Mouse (Mus musculus): ENCODE measurements at regions not wholly inside any gene's neighbourhood (a gene's known extent, or its start where the extent isn't known, plus 50 kb on each side); places are given as distances from the start of the nearest gene placed in this dataset.

- peaks cover 8% of the 10 kb centered on the region; the same call in 1 of the 2 replicates for H3K27me3 ChIP-seq (ENCODE audit: insufficient read depth, poor library complexity, severe bottlenecking)
- H3K4me3 ChIP-seq: no peak overlapping the region
- no peak overlapping the region for H3K27ac ChIP-seq
- 43% methylated on average over 4 of the region's 4 CpGs for WGBS
- no peaks in the 10 kb centered on the region for H3K36me3 ChIP-seq
- H3K9me3 ChIP-seq: no peaks in the 10 kb centered on the region
- H3K4me1 ChIP-seq: peaks cover 15% of the 10 kb centered on the region
- no peak for DNase-seq (ENCODE audit: low spot score)
Measured at GRCm38 (mm10) chr5:141093641-141094040, 93.3 kb upstream of the Card11 start.

GRCm38 (mm10) chr5:141097878-141098277, 97.5 kb upstream of the Card11 start:
- no peak overlapping the region for H3K4me3 ChIP-seq
- peaks cover 19% of the 10 kb centered on the region for H3K4me1 ChIP-seq
- peak; percentile 86 for DNase-seq (ENCODE audit: low spot score)
- 0 out of 2 replicates have a peak overlapping the region, but pooled peaks have one; percentile 39 for H3K27ac ChIP-seq
- H3K36me3 ChIP-seq: no peaks in the 10 kb centered on the region
- H3K27me3 ChIP-seq (ENCODE audit: insufficient read depth, poor library complexity, severe bottlenecking): peaks cover 29% of the 10 kb centered on the region; the same call in 1 of the 2 replicates
- 22% methylated on average over 4 of the region's 4 CpGs for WGBS
- no peaks in the 10 kb centered on the region for H3K9me3 ChIP-seq

DNA sequence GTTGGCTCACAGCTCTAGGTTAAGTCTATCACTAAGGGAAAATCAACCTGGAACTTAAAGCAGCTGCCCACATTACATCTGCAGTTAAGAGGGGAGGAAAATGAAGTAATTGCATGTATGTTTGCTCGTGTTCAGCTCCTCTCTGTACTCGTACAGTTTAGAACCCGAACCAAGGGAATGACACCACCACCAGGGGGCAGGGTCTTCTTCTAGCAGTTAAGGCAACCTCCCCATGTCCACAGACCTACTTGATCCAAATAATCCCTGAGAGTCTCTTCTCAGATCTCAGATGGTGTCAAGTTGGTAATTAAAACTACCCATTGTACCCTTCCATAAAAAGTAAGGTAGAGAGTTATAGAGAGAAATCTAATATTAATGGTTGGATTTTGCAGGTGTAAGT, 111.3 kb upstream of the Card11 start:
- Histone ChIP-seq H3K4me3 (no peak overlapping the region), H3K27me3 (ENCODE audit: insufficient read depth, poor library complexity, severe bottlenecking) (peaks cover 6% of the 10 kb centered on the region; the same call in 1 of the 2 replicates), H3K4me1 (peaks cover 25% of the 10 kb centered on the region), H3K36me3 (no peaks in the 10 kb centered on the region), H3K27ac (no peak overlapping the region), H3K9me3 (no peaks in the 10 kb centered on the region)
- DNase-seq (ENCODE audit: low spot score): no peak
- WGBS: 80% methylated on average over 3 of the region's 3 CpGs

DNA sequence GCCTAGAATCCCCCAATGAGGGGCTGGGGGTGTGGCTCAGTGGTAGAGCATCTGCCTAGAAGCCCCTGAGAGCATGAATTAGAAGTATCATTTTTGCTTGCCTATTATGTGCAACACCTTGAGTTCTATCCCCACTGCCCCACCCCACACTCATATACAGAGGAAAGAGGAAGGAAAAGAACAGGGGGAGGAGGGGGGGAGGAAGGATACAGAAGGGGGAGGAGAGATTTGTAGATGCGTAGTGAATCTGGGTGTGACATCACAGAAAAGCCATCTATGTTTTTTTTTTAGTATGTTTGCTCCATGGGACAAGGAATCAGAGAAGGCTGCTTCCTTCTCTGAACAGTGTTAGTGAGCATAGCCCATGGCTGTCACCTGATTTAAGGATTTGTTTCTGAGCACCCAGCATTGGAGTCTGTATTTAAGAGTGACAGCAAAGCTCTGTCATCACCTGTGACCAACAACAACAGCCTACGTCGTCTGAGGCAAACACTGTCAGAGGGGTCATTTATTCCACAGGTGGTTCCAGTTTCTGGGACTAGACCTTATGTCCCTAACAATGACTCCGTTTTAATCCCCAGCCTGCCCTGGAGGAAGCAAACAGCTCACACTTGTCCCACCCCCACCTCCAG, 115.0 kb upstream of the Card11 start:
- 54% methylated on average over 4 of the region's 4 CpGs for WGBS
- peaks cover 17% of the 10 kb centered on the region for H3K4me1 ChIP-seq
- H3K36me3 ChIP-seq: no peaks in the 10 kb centered on the region
- DNase-seq (ENCODE audit: low spot score): no peak
- H3K4me3 ChIP-seq: no peak overlapping the region
- no peaks in the 10 kb centered on the region for H3K9me3 ChIP-seq
- no peaks in the 10 kb centered on the region; the same call in 1 of the 2 replicates for H3K27me3 ChIP-seq (ENCODE audit: insufficient read depth, poor library complexity, severe bottlenecking)
- peak overlapping the region; percentile 4; the same call in 1 of the 2 replicates for H3K27ac ChIP-seq

GRCm38 (mm10) chr5:141115963-141116362, 115.6 kb upstream of the Card11 start:
- H3K4me3 ChIP-seq: no peak overlapping the region
- H3K27ac ChIP-seq: peak overlapping the region; percentile 17; the same call in 1 of the 2 replicates
- H3K4me1 ChIP-seq: peaks cover 17% of the 10 kb centered on the region
- H3K36me3 ChIP-seq: no peaks in the 10 kb centered on the region
- DNase-seq (ENCODE audit: low spot score): no peak
- WGBS: 57% methylated on average over 8 of the region's 8 CpGs
- no peaks in the 10 kb centered on the region; the same call in 1 of the 2 replicates for H3K27me3 ChIP-seq (ENCODE audit: insufficient read depth, poor library complexity, severe bottlenecking)
- H3K9me3 ChIP-seq: no peaks in the 10 kb centered on the region

DNA sequence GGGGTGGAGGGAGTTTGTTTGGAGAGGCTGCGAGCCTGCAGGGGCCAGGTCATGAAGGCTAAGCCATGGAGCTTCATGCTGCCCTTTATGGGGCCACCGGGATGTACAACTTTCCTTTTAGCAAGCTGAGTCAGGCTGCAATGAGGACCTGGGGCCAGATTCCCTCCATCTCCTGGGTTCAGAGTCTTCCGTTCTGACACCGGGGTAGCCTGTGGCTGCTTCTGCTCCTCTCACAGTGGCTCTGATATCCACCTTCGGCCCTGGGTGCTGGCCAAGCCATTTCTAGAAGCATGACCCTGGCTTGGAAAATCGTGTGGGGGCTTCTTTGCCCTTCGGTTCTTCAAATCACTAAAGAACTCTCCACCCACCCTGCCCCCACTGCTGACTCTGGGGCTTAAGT, 115.4 kb upstream of the Sdk1 start:
- Histone ChIP-seq H3K4me3 (no peak overlapping the region), H3K27me3 (ENCODE audit: insufficient read depth, poor library complexity, severe bottlenecking) (no peaks in the 10 kb centered on the region), H3K36me3 (no peaks in the 10 kb centered on the region), H3K4me1 (peaks cover 15% of the 10 kb centered on the region), H3K27ac (no peak overlapping the region; the same call in 1 of the 2 replicates), H3K9me3 (no peaks in the 10 kb centered on the region)
- DNase-seq (ENCODE audit: low spot score): peak; percentile 71
- 82% methylated on average over 7 of the region's 7 CpGs for WGBS

DNA sequence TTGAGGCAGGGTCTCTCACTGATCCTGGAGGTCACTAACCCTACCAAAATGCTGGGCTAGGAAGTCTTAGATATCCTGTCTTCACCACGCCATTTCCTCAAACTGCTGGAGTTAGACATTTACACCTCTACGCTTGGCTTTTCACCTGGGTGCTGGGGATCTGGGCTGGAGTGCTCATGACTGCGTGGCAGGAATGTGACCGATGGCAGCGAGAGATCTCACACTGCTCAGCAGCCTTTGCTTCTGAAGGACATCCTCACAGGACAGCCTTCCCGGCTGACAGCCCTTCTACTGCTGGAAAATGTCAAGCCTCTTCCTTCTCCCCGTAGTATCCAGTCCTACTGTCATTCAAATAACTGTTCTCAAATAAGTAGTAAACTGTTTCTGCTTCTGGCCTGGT, 114.8 kb upstream of the Sdk1 start:
- H3K4me1 ChIP-seq: peaks cover 18% of the 10 kb centered on the region
- H3K27ac ChIP-seq: no peak overlapping the region
- WGBS: 62% methylated on average over 7 of the region's 7 CpGs
- H3K36me3 ChIP-seq: no peaks in the 10 kb centered on the region
- no peak overlapping the region for H3K4me3 ChIP-seq
- H3K27me3 ChIP-seq (ENCODE audit: insufficient read depth, poor library complexity, severe bottlenecking): no peaks in the 10 kb centered on the region
- H3K9me3 ChIP-seq: no peaks in the 10 kb centered on the region
- DNase-seq (ENCODE audit: low spot score): peak; percentile 72

- no peak overlapping the region for H3K4me3 ChIP-seq
- no peaks in the 10 kb centered on the region for H3K27me3 ChIP-seq (ENCODE audit: insufficient read depth, poor library complexity, severe bottlenecking)
- H3K36me3 ChIP-seq: no peaks in the 10 kb centered on the region
- H3K27ac ChIP-seq: no peak overlapping the region
- peaks cover 32% of the 10 kb centered on the region for H3K4me1 ChIP-seq
- WGBS: 81% methylated on average over 1 of the region's 1 CpGs
- no peaks in the 10 kb centered on the region for H3K9me3 ChIP-seq
- peak; percentile 61 for DNase-seq (ENCODE audit: low spot score)
Measured at GRCm38 (mm10) chr5:141131036-141131435, 110.3 kb upstream of the Sdk1 start.

DNA sequence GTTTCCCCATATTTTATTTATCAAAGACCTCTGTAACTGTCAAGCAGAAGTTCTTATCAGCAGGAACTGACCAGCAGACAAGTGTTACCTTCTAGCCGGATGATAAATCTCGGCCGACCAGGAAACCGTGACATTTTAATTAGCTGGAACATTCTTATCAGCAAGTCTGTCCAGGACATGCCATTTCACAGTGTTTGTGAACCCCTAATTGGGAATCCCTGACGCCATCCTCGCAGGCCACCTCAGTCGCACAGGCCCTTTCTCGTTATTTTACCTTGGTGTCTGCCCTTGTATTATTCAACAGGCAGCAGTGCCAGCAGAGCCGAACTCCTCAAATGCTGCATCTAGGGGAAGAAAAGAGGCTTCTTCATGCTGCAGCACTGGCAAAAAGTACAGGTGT, 109.4 kb upstream of the Sdk1 start:
- no peak overlapping the region for H3K27ac ChIP-seq
- H3K4me3 ChIP-seq: no peak overlapping the region

DNA sequence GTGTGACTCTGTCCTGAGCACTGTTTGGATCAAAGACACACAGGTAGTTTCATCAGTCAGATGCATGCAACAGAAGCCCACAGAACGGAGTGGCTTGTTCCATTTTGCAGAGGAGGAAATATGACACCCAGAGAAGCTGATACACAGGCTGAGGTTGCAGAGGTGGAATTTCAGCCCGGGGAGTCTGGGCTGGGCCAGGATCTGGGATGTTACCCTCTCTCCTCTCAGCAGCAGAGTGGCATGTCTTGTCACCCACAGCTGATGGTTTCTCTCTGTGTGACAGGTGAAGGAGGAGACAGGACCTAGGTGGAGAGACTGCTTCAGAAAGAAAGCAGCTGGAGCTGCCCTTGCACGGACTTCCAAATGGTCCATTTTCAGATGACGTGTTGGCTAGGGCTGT, 105.1 kb upstream of the Sdk1 start:
- Histone ChIP-seq H3K4me1 (peaks cover 59% of the 10 kb centered on the region), H3K4me3 (no peak overlapping the region), H3K36me3 (no peaks in the 10 kb centered on the region), H3K9me3 (no peaks in the 10 kb centered on the region), H3K27ac (no peak overlapping the region), H3K27me3 (ENCODE audit: insufficient read depth, poor library complexity, severe bottlenecking) (no peaks in the 10 kb centered on the region)
- 30% methylated on average over 4 of the region's 4 CpGs for WGBS
- no peak for DNase-seq (ENCODE audit: low spot score)

More for the DNA sequence above, 109.4 kb upstream of the Sdk1 start:
- no peaks in the 10 kb centered on the region for H3K9me3 ChIP-seq
- H3K4me1 ChIP-seq: peaks cover 40% of the 10 kb centered on the region
- no peak for DNase-seq (ENCODE audit: low spot score)
- no peaks in the 10 kb centered on the region for H3K27me3 ChIP-seq (ENCODE audit: insufficient read depth, poor library complexity, severe bottlenecking)
- 29% methylated on average over 9 of the region's 9 CpGs for WGBS
- H3K36me3 ChIP-seq: no peaks in the 10 kb centered on the region

GRCm38 (mm10) chr5:141137716-141138115, 103.6 kb upstream of the Sdk1 start:
- WGBS: 62% methylated on average over 3 of the region's 3 CpGs
- DNase-seq (ENCODE audit: low spot score): no peak
- Histone ChIP-seq H3K4me3 (no peak overlapping the region), H3K36me3 (no peaks in the 10 kb centered on the region), H3K27me3 (ENCODE audit: insufficient read depth, poor library complexity, severe bottlenecking) (0 out of 2 replicates have a peak, but pooled peaks cover 3% of the 10 kb centered on the region), H3K9me3 (no peaks in the 10 kb centered on the region), H3K27ac (no peak overlapping the region), H3K4me1 (peaks cover 48% of the 10 kb centered on the region)

- H3K4me1 ChIP-seq: peaks cover 48% of the 10 kb centered on the region
- H3K27me3 ChIP-seq (ENCODE audit: insufficient read depth, poor library complexity, severe bottlenecking): 0 out of 2 replicates have a peak, but pooled peaks cover 3% of the 10 kb centered on the region
- H3K9me3 ChIP-seq: no peaks in the 10 kb centered on the region
- no peak overlapping the region for H3K4me3 ChIP-seq
- peak overlapping the region; percentile 84 for H3K27ac ChIP-seq
- no peaks in the 10 kb centered on the region for H3K36me3 ChIP-seq
- 54% methylated on average over 12 of the region's 12 CpGs for WGBS
- no peak for DNase-seq (ENCODE audit: low spot score)
Measured at GRCm38 (mm10) chr5:141138771-141139360, 102.4 kb upstream of the Sdk1 start.

DNA sequence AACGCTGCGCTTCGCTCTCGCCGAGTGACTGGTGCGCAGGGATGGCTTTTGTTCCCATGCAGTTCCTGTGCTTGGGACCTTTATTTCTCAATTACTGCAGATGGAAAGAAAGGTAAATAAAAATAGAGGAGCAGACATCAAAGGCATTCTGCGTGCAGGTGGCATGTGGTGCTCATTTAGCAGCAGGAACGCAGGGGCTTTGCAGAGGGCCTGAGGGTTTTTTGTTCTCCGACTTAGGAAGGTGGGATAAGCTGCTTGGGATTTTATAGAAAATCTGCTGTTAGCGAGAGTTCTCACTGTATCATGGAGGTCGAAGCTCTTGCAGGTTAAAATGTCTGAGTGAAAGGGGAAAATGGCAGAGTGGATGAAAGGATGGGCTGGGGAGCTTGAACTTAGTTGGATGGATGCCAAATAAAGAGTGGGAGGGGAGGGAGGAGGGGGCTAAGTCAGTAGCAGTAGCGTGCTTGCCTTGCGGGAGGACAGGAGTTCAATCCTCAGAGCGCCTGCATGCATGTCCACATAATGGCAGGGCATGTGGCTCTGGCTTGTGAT, 101.9 kb upstream of the Sdk1 start:
- Histone ChIP-seq H3K9me3 (no peaks in the 10 kb centered on the region), H3K4me1 (peaks cover 48% of the 10 kb centered on the region), H3K27ac (peak overlapping the region; percentile 84; the same call in 1 of the 2 replicates), H3K36me3 (no peaks in the 10 kb centered on the region), H3K27me3 (ENCODE audit: insufficient read depth, poor library complexity, severe bottlenecking) (0 out of 2 replicates have a peak, but pooled peaks cover 3% of the 10 kb centered on the region), H3K4me3 (no peak overlapping the region)
- no peak for DNase-seq (ENCODE audit: low spot score)
- WGBS: 57% methylated on average over 14 of the region's 14 CpGs

Data from heart, embryonic 10.5 days (tissue).